Mouse (Mus musculus) gastrocnemius, postnatal 14 days (tissue): Measurements from ENCODE around the gene Mrps18a. TPM values are rescaled to one million over a fixed set of nuclear protein-coding genes. Genes with fewer than 3 reads are reported as not detected.

Experiments
- DNase-seq: peaks from one replicate; pipeline ENCODE4 v3.0.0; 2021; ENCODE audit warnings: mixed read lengths
- intact Hi-C: fragments of 180-260 bp; cut with DNase I; formaldehyde crosslinking; loops from one replicate; pipeline ENCODE4 v1.15.1; 2025; ENCODE audit warnings: low total_unique reads
- long read RNA-seq, 2 experiments: library from polyadenylated mRNA; stranded (forward); transcript quantifications; one replicate each; pipeline ENCODE4 v2.0.0; 2021
- total RNA-seq, 2 experiments: library from RNA; stranded (reverse); gene quantifications; 2 replicates each; pipeline ENCODE4 v1.2.3; 2021

Mrps18a gene
- 10 to 100 TPM; 61.3 to 61.8 TPM for total RNA-seq
- long read RNA-seq, experiment 1, transcript Mrps18a-201 (6 exons, 884 nt) = major isoform, 73 of 84 reads
- long read RNA-seq, experiment 1, partial matches to known transcripts = 5 of 84 reads
- long read RNA-seq, experiment 1, other reads (novel, unspliced or antisense) = 6 of 84 reads
- long read RNA-seq, experiment 2, transcript Mrps18a-201 (6 exons, 884 nt) = major isoform, 83 of 86 reads
- long read RNA-seq, experiment 2, partial matches to known transcripts = 1 of 86 reads
- long read RNA-seq, experiment 2, other reads (novel, unspliced or antisense) = 2 of 86 reads

- peak; percentile 87 for DNase-seq
- intact Hi-C loops = no loop called here
These were observed at the start of gene Mrps18a for GRCm38 (mm10) chr17:46110402-46111289. Gene Mrps18a (plus strand): TSS chr17:46110986.

GRCm38 (mm10) chr17:46063283-46063973 lies 47.4 kb upstream of the Mrps18a start:
- DNase-seq = no peak
- intact Hi-C loops = no loop called here

GRCm38 (mm10) chr17:46063974-46064312 lies 46.8 kb upstream of the Mrps18a start:
- intact Hi-C loops = no loop called here

GRCm38 (mm10) chr17:46070046-46070445 lies 40.7 kb upstream of the Mrps18a start:
- no peak for DNase-seq
- intact Hi-C loops = no loop called here

More at GRCm38 (mm10) chr17:46063974-46064312, 46.8 kb upstream of the Mrps18a start:
- no peak for DNase-seq

GRCm38 (mm10) chr17:46071531-46071930 lies 39.3 kb upstream of the Mrps18a start:
- no peak for DNase-seq
- intact Hi-C loops = no loop called here

GRCm38 (mm10) chr17:46073730-46074301 lies 37.0 kb upstream of the Mrps18a start:
- intact Hi-C loops = no loop called here
- peak; percentile 71 for DNase-seq

- DNase-seq = no peak
- intact Hi-C loops = loop anchor here (5.0 kb wide), 1 partner anchor 32 kb away; no protein-coding TSS in a partner anchor
These were observed 36.2 kb upstream of the Mrps18a start for GRCm38 (mm10) chr17:46074398-46075115.

GRCm38 (mm10) chr17:46075116-46075485 lies 35.7 kb upstream of the Mrps18a start:
- DNase-seq = no peak
- intact Hi-C loops = loop anchor here (5.0 kb wide), 1 partner anchor 33 kb away; no protein-coding TSS in a partner anchor

- intact Hi-C loops = loop anchor here (5.0 kb wide), 1 partner anchor 33 kb away; no protein-coding TSS in a partner anchor
- DNase-seq = no peak
These were observed 35.1 kb upstream of the Mrps18a start for GRCm38 (mm10) chr17:46075551-46076259.

- intact Hi-C loops = loop anchor here (5.0 kb wide), 1 partner anchor 34 kb away; no protein-coding TSS in a partner anchor
- no peak for DNase-seq
These were observed 34.6 kb upstream of the Mrps18a start for GRCm38 (mm10) chr17:46076260-46076551.

GRCm38 (mm10) chr17:46077921-46078534 lies 32.8 kb upstream of the Mrps18a start:
- DNase-seq = no peak
- intact Hi-C loops = loop anchor here (5.0 kb wide), 1 partner anchor 36 kb away; no protein-coding TSS in a partner anchor

- intact Hi-C loops = loop anchor here (5.0 kb wide), 1 partner anchor 37 kb away; no protein-coding TSS in a partner anchor
These were observed 31.7 kb upstream of the Mrps18a start for GRCm38 (mm10) chr17:46079037-46079436.

GRCm38 (mm10) chr17:46080388-46080787 lies 30.4 kb upstream of the Mrps18a start:
- intact Hi-C loops = no loop called here
- DNase-seq = no peak

More at GRCm38 (mm10) chr17:46079037-46079436, 31.7 kb upstream of the Mrps18a start:
- DNase-seq = no peak

GRCm38 (mm10) chr17:46081042-46081441 lies 29.7 kb upstream of the Mrps18a start:
- DNase-seq = no peak
- intact Hi-C loops = no loop called here

GRCm38 (mm10) chr17:46081657-46082056 lies 29.1 kb upstream of the Mrps18a start:
- intact Hi-C loops = no loop called here
- DNase-seq = peak; percentile 82

GRCm38 (mm10) chr17:46083381-46083780 lies 27.4 kb upstream of the Mrps18a start:
- DNase-seq = no peak
- intact Hi-C loops = no loop called here

GRCm38 (mm10) chr17:46084091-46084501 lies 26.7 kb upstream of the Mrps18a start:
- intact Hi-C loops = no loop called here
- peak; percentile 89 for DNase-seq

GRCm38 (mm10) chr17:46086341-46086870 lies 24.4 kb upstream of the Mrps18a start:
- intact Hi-C loops = no loop called here
- peak; percentile 47 for DNase-seq
